Mouse (Mus musculus): ENCODE measurements at regions not wholly inside any gene's neighbourhood (a gene's known extent, or its start where the extent isn't known, plus 50 kb on each side); places are given as distances from the start of the nearest gene placed in this dataset.

GRCm38 (mm10) chr2:139356280-139357010, 137.3 kb upstream of the Sptlc3 start:
- DNase-seq (ENCODE audit: extremely low spot score, low read depth, low spot score) = no peak

GRCm38 (mm10) chr2:139362245-139362847, 131.4 kb upstream of the Sptlc3 start:
- DNase-seq (ENCODE audit: extremely low spot score, low read depth, low spot score) = no peak

- DNase-seq (ENCODE audit: extremely low spot score, low read depth, low spot score) = peak; percentile 20
Observed at GRCm38 (mm10) chr2:139370070-139370469, 123.6 kb upstream of the Sptlc3 start.

GRCm38 (mm10) chr2:139380285-139380684, 113.4 kb upstream of the Sptlc3 start:
- no peak for DNase-seq (ENCODE audit: extremely low spot score, low read depth, low spot score)

GRCm38 (mm10) chr2:139381628-139382027, 112.1 kb upstream of the Sptlc3 start:
- peak; percentile 88 for DNase-seq (ENCODE audit: extremely low spot score, low read depth, low spot score)

GRCm38 (mm10) chr2:139413559-139413958, 80.2 kb upstream of the Sptlc3 start:
- DNase-seq (ENCODE audit: extremely low spot score, low read depth, low spot score) = no peak

- DNase-seq (ENCODE audit: extremely low spot score, low read depth, low spot score) = no peak
Observed at GRCm38 (mm10) chr2:139417506-139417905, 76.2 kb upstream of the Sptlc3 start.

GRCm38 (mm10) chr2:139422678-139423077, 71.0 kb upstream of the Sptlc3 start:
- no peak for DNase-seq (ENCODE audit: extremely low spot score, low read depth, low spot score)

GRCm38 (mm10) chr2:139423413-139423812, 70.3 kb upstream of the Sptlc3 start:
- DNase-seq (ENCODE audit: extremely low spot score, low read depth, low spot score) = no peak
